Mouse (Mus musculus) stomach, postnatal 0 days (tissue): Measurements from ENCODE around the gene Fpgs. TPM values are rescaled to one million over a fixed set of nuclear protein-coding genes. Genes with fewer than 3 reads are reported as not detected.
A peak's percentile ranks its signal among the peaks of the same experiment; 100 is the strongest.

Experiments used
- ATAC-seq: fragments of 200-750 bp; cut with Nextera tagmentation; 2 replicates; pipeline ENCODE4 v1.8.0; 2017; ENCODE audit not compliant: low FRiP score, low TSS enrichment
- DNase-seq: peaks from one replicate; pipeline ENCODE4 v3.0.0-alpha.2; 2016; ENCODE audit warnings: low spot score
- H3K27ac ChIP-seq: fragments of 300-500 bp; sonication (generic); replicated peaks from 2 replicates; pipeline ENCODE4 v1.5.1; 2014; ENCODE audit warnings: mild to moderate bottlenecking, control low read depth
- H3K27me3 ChIP-seq: fragments of 300-500 bp; sonication (generic); 2 replicates; pipeline ENCODE4 v1.6.1; 2014; ENCODE audit warnings: low read length; ENCODE audit not compliant: control insufficient read depth, insufficient read depth
- H3K36me3 ChIP-seq: fragments of 300-500 bp; sonication (generic); 2 replicates; pipeline ENCODE4 v1.6.1; 2014; ENCODE audit warnings: low read length, mixed read lengths; ENCODE audit not compliant: control insufficient read depth, insufficient read depth
- H3K4me1 ChIP-seq: fragments of 300-500 bp; sonication (generic); replicated peaks from 2 replicates; pipeline ENCODE4 v1.6.1; 2014; ENCODE audit warnings: antibody characterized with exemption; ENCODE audit not compliant: control insufficient read depth, insufficient read depth
- H3K4me2 ChIP-seq: fragments of 300-500 bp; sonication (generic); replicated peaks from 2 replicates; pipeline ENCODE4 v1.6.1; 2014; ENCODE audit warnings: low read depth, mild to moderate bottlenecking, control low read depth, moderate library complexity
- H3K4me3 ChIP-seq: fragments of 300-500 bp; sonication (generic); 2 replicates; pipeline ENCODE4 v1.5.1; 2014; ENCODE audit warnings: low read depth, low read length, control low read depth
- H3K9ac ChIP-seq: fragments of 300-500 bp; sonication (generic); 2 replicates; pipeline ENCODE4 v1.6.1; 2014; ENCODE audit warnings: mild to moderate bottlenecking, low read length, control low read depth, mixed read lengths
- H3K9me3 ChIP-seq: fragments of 300-500 bp; sonication (generic); 2 replicates; pipeline ENCODE4 v1.6.1; 2016; ENCODE audit warnings: low read length; ENCODE audit not compliant: control insufficient read depth
- CTCF ChIP-seq: IDR thresholded peaks from 2 replicates; pipeline ENCODE4 v1.5.1; 2016; ENCODE audit warnings: antibody characterized with exemption, low read depth, mild to moderate bottlenecking, moderate library complexity
- EP300 ChIP-seq: optimal IDR thresholded peaks from 2 replicates; pipeline ENCODE3; 2016; ENCODE audit warnings: antibody characterized with exemption
- WGBS: fragments of 180-500 bp; shearing (Covaris S2); extraction: QIAGEN DNeasy Blood & Tissue Kit; methylation state at CpG from one replicate; pipeline ENCODE4 v1.1.7; 2014; 5-methylcytosine and 5-hydroxymethylcytosine counted together
- polyA plus RNA-seq: library from polyadenylated mRNA; unstranded; fragments of >200 nt; fragmentation: Nextera tagmentation; extraction: Ambion mirVana; gene quantifications from 2 replicates; pipeline ENCODE4 v1.2.1, GENCODE M21; 2015

Fpgs gene
- polyA plus RNA-seq, 1 experiment from 2014 or later, result 15.1 TPM

GRCm38 (mm10) chr2:32744272-32744982, 40.5 kb upstream of the Fpgs start:
- ATAC-seq (no peak), DNase-seq (no peak)

GRCm38 (mm10) chr2:32742173-32742531, 38.2 kb upstream of the Fpgs start:
- Histone ChIP-seq H3K27ac (no peak overlapping the region), H3K4me3 (peak overlapping the region; percentile 44), H3K9ac (no peak overlapping the region), H3K27me3 (peaks cover 8% of the 10 kb centered on the region; the same call in 1 of the 2 replicates), H3K4me2 (no peak overlapping the region; the same call in 1 of the 2 replicates), H3K4me1 (peaks cover 6% of the 10 kb centered on the region; the same call in 1 of the 2 replicates), H3K36me3 (no peaks in the 10 kb centered on the region), H3K9me3 (no peaks in the 10 kb centered on the region)
- no peak for DNase-seq
- TF ChIP-seq EP300, result no peak
- 16% methylated on average over 18 of the region's 18 CpGs for whole genome bisulfite sequencing
- ATAC-seq, result peak; percentile 34; the same call in 1 of the 2 replicates

More at GRCm38 (mm10) chr2:32744272-32744982, 40.5 kb upstream of the Fpgs start:
- H3K27ac ChIP-seq, result no peak overlapping the region
- TF ChIP-seq EP300, result no peak
- no peak for TF ChIP-seq CTCF
- H3K4me2 ChIP-seq, result no peak overlapping the region
- WGBS, result 67% methylated on average over 15 of the region's 15 CpGs
- H3K27me3 ChIP-seq, result peaks cover 8% of the 10 kb centered on the region; the same call in 1 of the 2 replicates
- no peaks in the 10 kb centered on the region for H3K36me3 ChIP-seq
- no peak overlapping the region for H3K9ac ChIP-seq
- H3K9me3 ChIP-seq, result no peaks in the 10 kb centered on the region
- H3K4me3 ChIP-seq, result no peak overlapping the region
- H3K4me1 ChIP-seq, result peaks cover 6% of the 10 kb centered on the region; the same call in 1 of the 2 replicates

- peak; percentile 49 for DNase-seq
- Histone ChIP-seq H3K4me3 (peak overlapping the region; percentile 44), H3K27me3 (peaks cover 8% of the 10 kb centered on the region; the same call in 1 of the 2 replicates), H3K4me2 (peak overlapping the region; percentile 78), H3K4me1 (peaks cover 6% of the 10 kb centered on the region; the same call in 1 of the 2 replicates), H3K27ac (no peak overlapping the region), H3K9me3 (no peaks in the 10 kb centered on the region), H3K9ac (peak overlapping the region; percentile 48), H3K36me3 (no peaks in the 10 kb centered on the region)
- ATAC-seq, result peak; percentile 38
- WGBS, result 7% methylated on average over 51 of the region's 58 CpGs
- TF ChIP-seq EP300 (no peak), CTCF (no peak)
These were observed 37.6 kb upstream of the Fpgs start for GRCm38 (mm10) chr2:32741273-32742172.

- no peak within 1 kb of the TSS for H3K27ac ChIP-seq
- no peaks in the 10 kb centered on the region for H3K36me3 ChIP-seq
- TF ChIP-seq EP300 (no peak), CTCF (no peak)
- peak within 1 kb of the TSS; percentile 44 for H3K4me3 ChIP-seq
- ATAC-seq, result no peak
- H3K4me1 ChIP-seq, result peaks cover 6% of the 10 kb centered on the region; the same call in 1 of the 2 replicates
- DNase-seq, result no peak
- 18% methylated on average over 11 of the region's 11 CpGs for WGBS
- H3K4me2 ChIP-seq, result peak within 1 kb of the TSS; percentile 78
- peak within 1 kb of the TSS; percentile 48 for H3K9ac ChIP-seq
- H3K27me3 ChIP-seq, result peaks cover 8% of the 10 kb centered on the region; the same call in 1 of the 2 replicates
- no peaks in the 10 kb centered on the region for H3K9me3 ChIP-seq
These were observed 36.9 kb upstream of the Fpgs start, which contains the start of gene 6330409D20Rik for GRCm38 (mm10) chr2:32740916-32741272. TSS of gene 6330409D20Rik (minus strand) at chr2:32741016.

GRCm38 (mm10) chr2:32739311-32739710, 35.4 kb upstream of the Fpgs start:
- WGBS, result 61% methylated on average over 4 of the region's 4 CpGs
- ATAC-seq, result no peak
- DNase-seq, result no peak

More at GRCm38 (mm10) chr2:32739311-32739710, 35.4 kb upstream of the Fpgs start:
- H3K27ac ChIP-seq, result no peak overlapping the region
- TF ChIP-seq CTCF, result no peak
- no peak overlapping the region for H3K9ac ChIP-seq
- peaks cover 8% of the 10 kb centered on the region; the same call in 1 of the 2 replicates for H3K27me3 ChIP-seq
- H3K36me3 ChIP-seq, result no peaks in the 10 kb centered on the region
- no peak overlapping the region for H3K4me3 ChIP-seq
- no peak overlapping the region for H3K4me2 ChIP-seq
- H3K9me3 ChIP-seq, result no peaks in the 10 kb centered on the region
- peaks cover 6% of the 10 kb centered on the region; the same call in 1 of the 2 replicates for H3K4me1 ChIP-seq
